Mouse (Mus musculus) Patski (cell line): Measurements from ENCODE around the gene Rab3il1. TPM values are rescaled to one million over a fixed set of nuclear protein-coding genes. Genes with fewer than 3 reads are reported as not detected.

Experiments
- ATAC-seq: fragments of 100-300 bp; one replicate; pipeline ENCODE4 v1.8.0; 2021
- CTCF ChIA-PET: fragments of 350-600 bp; sonication (Branson Sonifier 250); formaldehyde crosslinking; loops from one replicate; lab custom pipeline; 2022; ENCODE audit warnings: inconsistent platforms; lab: Charles Lee
- POLR2A ChIA-PET: fragments of 350-600 bp; sonication (Branson Sonifier 250); formaldehyde crosslinking; loops from one replicate; lab custom pipeline; 2022; ENCODE audit warnings: antibody characterized with exemption, inconsistent platforms; lab: Charles Lee
- DNase-seq: peaks from one replicate; pipeline ENCODE4 v3.0.0-alpha.2; 2011; ENCODE audit warnings: low read depth, low spot score
- H3K27me3 ChIP-seq: fragments of 371-371 bp; one replicate; pipeline ENCODE4 v1.5.1; 2021
- CTCF ChIP-seq: fragments of 100-300 bp; IDR thresholded peaks from one replicate; pipeline ENCODE4 v1.5.1; 2021
- in situ Hi-C: fragments of 300-500 bp; cut with MboI; formaldehyde crosslinking; loops from 3 replicates; pipeline ENCODE4 v1.11.1; 2018; ENCODE audit warnings: low pct_unique_long_range_greater_than_20kb, mixed read lengths
- polyA plus RNA-seq: library from polyadenylated mRNA; unstranded; gene quantifications from one replicate; pipeline ENCODE4 v1.2.3, GENCODE M21; 2021

Rab3il1 gene
- polyA plus RNA-seq, 1 experiment from 2014 or later = 0.71 TPM

- DNase-seq (peak; percentile 86), ATAC-seq (peak; percentile 49)
- ChIA-PET CTCF (interaction anchor here (0.9 to 4.2 kb wide), 10 partner anchors 9 to 155 kb away, joined by 3 to 19 read pairs (median 4); no protein-coding TSS in a partner anchor), POLR2A (interaction anchor here (0.9 to 2.3 kb wide), 3 partner anchors 14 to 160 kb away, joined by 3 to 19 read pairs (median 3); partner anchors contain the start of genes Fen1 and Tmem258)
- H3K27me3 ChIP-seq = no peaks in the 10 kb centered on the region
- no peak for TF ChIP-seq CTCF
- in situ Hi-C loops = no loop called here
These were observed 42.2 kb downstream of the Rab3il1 start for GRCm38 (mm10) chr19:10043643-10044042.

- CTCF ChIA-PET = interaction anchor here (0.7 to 4.2 kb wide), 5 partner anchors 11 to 153 kb away, joined by 3 to 19 read pairs (median 4); no protein-coding TSS in a partner anchor
- no peak for DNase-seq
- in situ Hi-C loops = no loop called here
These were observed 44.2 kb downstream of the Rab3il1 start for GRCm38 (mm10) chr19:10045707-10046106.

GRCm38 (mm10) chr19:10046346-10046745 is 44.9 kb downstream of the Rab3il1 start:
- ATAC-seq (no peak), DNase-seq (no peak)
- TF ChIP-seq CTCF = no peak
- H3K27me3 ChIP-seq = no peaks in the 10 kb centered on the region
- ChIA-PET POLR2A (interaction anchor here (1.0 to 1.1 kb wide), 3 partner anchors 9 to 64 kb away, joined by 3 to 4 read pairs (median 3); no protein-coding TSS in a partner anchor), CTCF (interaction anchor here (0.7 to 4.2 kb wide), 4 partner anchors 12 to 152 kb away, joined by 3 to 19 read pairs (median 4); no protein-coding TSS in a partner anchor)
- in situ Hi-C loops = no loop called here

More at GRCm38 (mm10) chr19:10045707-10046106, 44.2 kb downstream of the Rab3il1 start:
- no peaks in the 10 kb centered on the region for H3K27me3 ChIP-seq
- no peak for ATAC-seq
- POLR2A ChIA-PET = interaction anchor here (0.6 to 1.1 kb wide), 3 partner anchors 10 to 76 kb away, joined by 3 to 4 read pairs (median 3); no protein-coding TSS in a partner anchor
- TF ChIP-seq CTCF = no peak

- H3K27me3 ChIP-seq = no peaks in the 10 kb centered on the region
- no peak for TF ChIP-seq CTCF
- in situ Hi-C loops = no loop called here
- ChIA-PET POLR2A (interaction anchor here (1.0 kb wide), 3 partner anchors 9 to 10 kb away, joined by 3 to 4 read pairs (median 3); no protein-coding TSS in a partner anchor), CTCF (interaction anchor here (1.4 to 4.2 kb wide), 2 partner anchors 22 to 151 kb away, joined by 3 to 19 read pairs; no protein-coding TSS in a partner anchor)
- DNase-seq (no peak), ATAC-seq (no peak)
These were observed 45.5 kb downstream of the Rab3il1 start for GRCm38 (mm10) chr19:10046983-10047382.

- H3K27me3 ChIP-seq = no peaks in the 10 kb centered on the region
- POLR2A ChIA-PET = interaction anchor here (0.6 kb wide), 1 partner anchor 98 kb away, joined by 3 read pairs; no protein-coding TSS in a partner anchor
- in situ Hi-C loops = no loop called here
- CTCF ChIA-PET = interaction anchor here (1.4 to 2.1 kb wide), 2 partner anchors 11 to 15 kb away, joined by 4 to 6 read pairs; no protein-coding TSS in a partner anchor
- TF ChIP-seq CTCF = no peak
- DNase-seq = no peak
- no peak for ATAC-seq
These were observed 48.1 kb downstream of the Rab3il1 start for GRCm38 (mm10) chr19:10049533-10049932.

GRCm38 (mm10) chr19:10050438-10050837 is 49.0 kb downstream of the Rab3il1 start:
- no peak for DNase-seq
- no peak for TF ChIP-seq CTCF
- H3K27me3 ChIP-seq = no peaks in the 10 kb centered on the region
- ChIA-PET CTCF (interaction anchor here (2.1 kb wide), 1 partner anchor 16 kb away, joined by 6 read pairs; no protein-coding TSS in a partner anchor), POLR2A (interaction anchor here (0.7 kb wide), 1 partner anchor 41 kb away, joined by 3 read pairs; no protein-coding TSS in a partner anchor)
- ATAC-seq = no peak
- in situ Hi-C loops = no loop called here

- ATAC-seq (no peak), DNase-seq (no peak)
- ChIA-PET CTCF (interaction anchor here (0.8 to 1.2 kb wide), 2 partner anchors 10 to 14 kb away, joined by 3 to 4 read pairs; no protein-coding TSS in a partner anchor), POLR2A (no interaction called here)
- no peak for TF ChIP-seq CTCF
- in situ Hi-C loops = no loop called here
- no peaks in the 10 kb centered on the region for H3K27me3 ChIP-seq
These were observed 51.2 kb downstream of the Rab3il1 start for GRCm38 (mm10) chr19:10052698-10053097.

- no peaks in the 10 kb centered on the region for H3K27me3 ChIP-seq
- CTCF ChIA-PET = interaction anchor here (1.2 to 1.5 kb wide), 3 partner anchors 10 to 19 kb away, joined by 3 to 6 read pairs (median 4); no protein-coding TSS in a partner anchor
- in situ Hi-C loops = no loop called here
- no peak for TF ChIP-seq CTCF
- POLR2A ChIA-PET = interaction anchor here (0.8 kb wide), 1 partner anchor 12 kb away, joined by 3 read pairs; no protein-coding TSS in a partner anchor
- ATAC-seq = no peak
- no peak for DNase-seq
These were observed 52.3 kb downstream of the Rab3il1 start for GRCm38 (mm10) chr19:10053692-10054260.

- H3K27me3 ChIP-seq = no peaks in the 10 kb centered on the region
- no peak for TF ChIP-seq CTCF
- DNase-seq = no peak
- no peak for ATAC-seq
- ChIA-PET POLR2A (no interaction called here), CTCF (interaction anchor here (1.2 to 1.5 kb wide), 3 partner anchors 11 to 20 kb away, joined by 3 to 6 read pairs (median 4); no protein-coding TSS in a partner anchor)
- in situ Hi-C loops = no loop called here
These were observed 53.0 kb downstream of the Rab3il1 start for GRCm38 (mm10) chr19:10054361-10055075.

GRCm38 (mm10) chr19:10055261-10055660 is 53.8 kb downstream of the Rab3il1 start:
- in situ Hi-C loops = no loop called here
- ChIA-PET CTCF (interaction anchor here (1.2 kb wide), 1 partner anchor 16 kb away, joined by 3 read pairs; no protein-coding TSS in a partner anchor), POLR2A (interaction anchor here (1.0 kb wide), 1 partner anchor 9 kb away, joined by 4 read pairs; no protein-coding TSS in a partner anchor)
- no peak for ATAC-seq
- no peaks in the 10 kb centered on the region for H3K27me3 ChIP-seq
- TF ChIP-seq CTCF = no peak
- DNase-seq = no peak
